Mouse (Mus musculus) induced T-regulatory cell, adult 2 months (primary cell): ENCODE measurements around the gene Lce3d.

Experiments used
- DNase-seq: peaks from one replicate; pipeline ENCODE4 v3.0.0-alpha.2; 2012; ENCODE audit warnings: low read depth

The Lce3d gene

DNA sequence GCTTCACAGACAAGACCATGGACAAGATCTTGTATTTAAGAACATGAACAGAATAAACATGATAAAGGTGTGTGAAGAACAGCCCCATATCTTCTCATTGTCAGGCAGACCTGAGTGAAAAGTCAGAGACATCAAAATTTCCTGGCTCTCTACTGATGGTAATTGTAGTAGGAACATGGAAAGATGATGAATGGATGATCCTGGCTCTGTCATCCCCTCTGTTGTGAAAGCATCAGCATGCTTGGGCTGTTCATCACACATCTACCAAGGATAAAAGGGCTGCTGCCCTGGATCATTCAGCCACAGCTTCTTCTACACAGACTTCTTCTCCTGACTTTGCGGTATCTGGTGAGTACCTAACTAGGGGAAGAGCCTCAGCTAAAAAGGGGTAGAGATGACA, at the start of gene Lce3d:
Gene Lce3d, plus strand, starts transcription at position 301 of the 400 bp plus-strand sequence.
- no peak for DNase-seq

DNA sequence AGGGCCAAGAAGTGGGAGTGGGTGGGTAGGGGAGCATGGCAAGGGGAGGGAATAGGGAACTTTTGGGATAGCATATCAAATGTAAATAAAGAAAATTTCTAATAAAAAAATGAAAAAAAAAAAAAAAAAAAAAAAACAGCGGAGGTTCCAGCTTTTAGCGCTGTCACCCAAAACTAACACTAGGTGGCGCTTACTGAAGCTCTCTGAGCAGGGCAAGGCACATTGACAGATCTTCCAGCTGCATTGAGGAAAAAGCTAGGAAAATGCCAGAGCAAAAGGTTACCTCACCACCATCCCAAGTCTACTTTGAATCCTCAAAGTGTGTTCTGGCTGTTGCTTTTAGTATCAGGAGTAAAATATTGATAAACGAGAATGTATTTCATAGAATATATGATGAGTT, 49.6 kb upstream of the Lce3d start:
- DNase-seq = peak; percentile 3

DNA sequence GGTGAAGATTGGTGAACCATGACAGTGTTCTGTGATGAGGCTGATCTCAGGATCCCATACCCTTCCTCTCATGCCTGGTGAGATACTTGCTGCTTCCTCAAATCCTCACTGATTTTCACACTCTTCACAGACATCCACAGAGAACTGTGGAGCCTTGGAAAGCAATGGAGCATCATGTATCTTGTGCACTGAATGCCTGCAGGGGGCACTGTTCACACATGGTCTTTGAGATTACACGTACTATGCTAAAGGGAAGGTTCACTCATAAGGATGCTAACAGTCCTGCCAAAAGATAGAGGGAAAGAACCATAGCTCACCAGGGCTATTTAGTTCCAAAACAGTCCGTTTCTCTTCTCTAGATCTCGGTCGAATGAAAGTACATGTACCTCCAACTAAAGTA, 36.8 kb upstream of the Lce3d start:
- no peak for DNase-seq

DNA sequence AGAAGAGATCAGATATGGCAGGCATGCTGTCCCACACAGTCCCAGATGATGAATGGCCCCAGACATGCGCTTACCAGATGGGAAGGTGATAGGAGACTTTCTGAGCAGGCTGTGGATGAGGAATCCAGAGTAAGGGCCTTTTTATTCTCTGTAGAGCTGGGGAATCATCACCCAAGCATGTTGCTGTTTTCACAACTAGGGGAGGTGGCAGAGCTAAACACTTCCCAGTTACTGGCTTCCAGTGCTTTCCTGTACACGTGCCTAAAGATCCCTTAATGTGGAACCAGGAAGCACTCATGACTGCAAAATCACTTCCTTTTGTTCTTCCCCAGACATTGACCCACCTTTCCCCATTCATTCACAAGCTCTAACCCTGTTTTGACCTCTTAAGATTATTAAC, 31.1 kb upstream of the Lce3d start, which contains the start of gene Lce3a:
Gene Lce3a, minus strand, starts transcription at position 101 of the 400 bp plus-strand sequence.
- DNase-seq = no peak

DNA sequence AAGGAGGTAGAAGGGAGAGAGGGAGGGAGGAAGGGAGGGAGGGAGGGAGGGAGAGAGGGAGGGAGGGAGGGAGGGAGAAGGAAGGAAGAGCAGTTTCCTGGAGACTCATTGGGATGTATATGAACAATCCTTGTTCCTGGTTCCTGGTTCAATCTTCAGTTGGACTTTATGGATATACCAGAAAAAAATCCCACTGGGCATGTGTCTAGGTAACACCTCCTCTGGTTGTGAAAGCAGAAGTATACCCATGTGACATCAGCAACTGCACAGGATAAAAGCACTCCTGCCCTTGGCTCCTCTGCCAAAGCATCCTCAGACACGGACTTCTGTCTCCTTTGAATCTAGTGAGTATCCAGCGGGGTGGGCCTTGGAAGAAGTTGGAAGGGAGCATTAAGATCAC, 24.5 kb upstream of the Lce3d start, which contains the start of gene Lce3b:
Gene Lce3b, plus strand, starts transcription at position 301 of the 400 bp plus-strand sequence.
- DNase-seq = no peak

DNA sequence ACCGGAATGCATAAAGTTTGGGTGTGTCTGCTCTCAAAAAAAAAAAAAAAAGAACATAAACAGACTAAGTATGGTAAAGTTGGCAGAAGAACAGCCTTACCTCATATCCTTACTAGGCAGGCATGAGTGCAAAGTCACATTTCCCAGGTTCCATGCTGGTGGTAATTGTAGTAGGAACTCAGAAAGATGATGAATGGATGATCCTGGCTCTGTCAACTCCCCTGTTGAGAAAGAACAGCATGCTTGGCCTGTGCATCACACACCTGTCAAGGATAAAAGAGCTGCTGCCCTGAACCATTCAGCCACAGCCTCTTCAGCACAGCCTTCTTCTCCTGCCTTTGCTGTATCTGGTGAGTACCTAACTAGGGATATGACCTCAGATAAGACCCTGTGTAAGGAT, 13.0 kb upstream of the Lce3d start, which contains the start of gene Lce3c:
Gene Lce3c, plus strand, starts transcription at position 301 of the 400 bp plus-strand sequence.
- no peak for DNase-seq

DNA sequence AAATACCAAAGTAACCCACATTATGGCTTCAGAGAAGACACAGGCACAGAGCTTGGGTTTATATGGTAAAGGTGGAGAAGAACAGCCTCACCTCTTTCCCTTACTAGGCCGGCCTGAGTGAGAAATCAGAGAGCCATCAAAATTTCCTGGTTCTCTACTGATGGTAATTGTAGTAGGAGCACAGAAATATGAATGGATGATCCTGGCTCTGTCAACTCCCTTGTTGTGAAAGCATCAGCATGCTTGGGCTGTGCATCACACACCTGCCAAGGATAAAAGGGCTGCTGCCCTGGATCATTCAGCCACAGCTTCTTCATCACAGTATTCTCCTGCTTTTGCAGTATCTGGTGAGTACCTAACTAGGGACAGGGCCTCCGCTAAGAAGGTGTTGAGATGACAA, 9.6 kb downstream of the Lce3d start, which contains the start of gene Lce3e:
Gene Lce3e, plus strand, starts transcription at position 301 of the 400 bp plus-strand sequence.
- DNase-seq = no peak

DNA sequence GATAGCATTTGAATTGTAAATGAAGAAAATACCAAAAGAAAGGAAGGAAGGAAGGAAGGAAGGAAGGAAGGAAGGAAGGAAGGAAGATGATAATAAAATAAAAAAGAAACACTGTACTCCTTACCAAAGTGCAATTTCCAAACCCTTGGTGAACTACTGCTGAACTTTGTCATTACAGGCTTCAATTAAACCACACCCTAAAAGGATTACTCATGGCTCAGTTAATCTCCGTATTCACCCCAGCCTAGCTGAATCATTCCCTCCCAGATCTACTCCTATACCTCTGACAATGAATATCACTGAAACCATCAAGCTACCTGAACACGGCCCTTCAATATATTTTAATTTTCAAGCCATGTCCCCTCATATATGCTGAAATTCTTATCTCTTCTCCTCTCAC, 21.3 kb downstream of the Lce3d start:
- DNase-seq = no peak

DNA sequence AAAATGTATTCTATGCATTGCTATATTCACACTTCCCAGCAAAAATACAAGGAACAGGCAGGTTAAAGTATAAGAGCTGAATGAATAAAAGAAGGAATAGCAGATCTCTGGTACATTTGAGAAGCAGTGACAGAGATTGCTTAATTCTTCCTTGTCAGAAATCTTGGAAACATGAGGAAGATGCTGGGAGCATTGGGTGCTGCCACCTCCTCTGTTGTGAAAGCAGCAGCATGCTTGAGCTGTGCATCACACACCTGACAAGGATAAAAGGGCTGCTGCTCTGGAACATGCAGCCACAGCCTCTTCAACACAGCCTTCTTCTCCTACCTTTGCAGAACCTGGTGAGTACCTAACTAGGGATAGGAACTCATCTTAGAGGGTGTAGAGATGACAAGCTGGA, 34.7 kb downstream of the Lce3d start, which contains the start of gene Lce3f:
Gene Lce3f, plus strand, starts transcription at position 301 of the 400 bp plus-strand sequence.
- DNase-seq = no peak

DNA sequence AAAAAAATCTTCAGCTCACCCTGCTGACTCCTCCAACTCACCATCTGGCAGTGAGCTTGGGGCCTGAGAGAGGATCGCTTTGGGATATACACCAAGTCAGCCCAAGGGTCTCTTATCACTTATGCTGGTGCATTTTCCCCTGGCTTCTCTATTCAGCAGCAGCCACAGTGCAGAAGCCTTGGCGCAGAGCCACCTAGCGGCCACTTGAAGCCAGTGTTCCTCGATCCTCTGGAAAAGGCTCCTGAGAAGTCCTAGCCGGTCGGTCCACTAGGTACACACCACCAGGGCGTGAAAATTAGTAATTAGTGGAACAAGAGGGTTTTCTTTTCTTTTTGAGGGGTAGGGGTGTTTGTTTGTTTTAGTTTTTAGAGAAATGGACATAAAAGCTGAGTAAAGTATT, 41.5 kb downstream of the Lce3d start:
- peak; percentile 10 for DNase-seq

DNA sequence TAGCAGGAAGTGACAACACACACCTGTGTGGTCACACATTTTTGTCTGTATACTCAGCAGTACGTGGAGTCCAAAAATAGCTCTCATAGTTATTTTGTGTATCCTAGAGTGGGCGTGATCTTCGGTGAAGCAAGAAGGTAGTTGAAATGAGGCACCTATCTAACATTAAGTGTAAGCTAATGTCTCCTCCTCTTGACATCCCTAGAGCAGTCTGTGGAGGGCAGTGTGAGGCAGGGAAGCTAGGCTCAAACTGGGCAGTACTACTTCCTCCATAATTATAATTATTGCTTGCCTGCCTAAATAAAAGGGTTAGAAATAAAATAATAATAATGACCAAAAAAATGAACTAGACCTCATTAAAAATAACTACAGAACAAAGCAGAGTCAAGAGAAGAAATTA, 43.4 kb downstream of the Lce3d start:
- DNase-seq = no peak

DNA sequence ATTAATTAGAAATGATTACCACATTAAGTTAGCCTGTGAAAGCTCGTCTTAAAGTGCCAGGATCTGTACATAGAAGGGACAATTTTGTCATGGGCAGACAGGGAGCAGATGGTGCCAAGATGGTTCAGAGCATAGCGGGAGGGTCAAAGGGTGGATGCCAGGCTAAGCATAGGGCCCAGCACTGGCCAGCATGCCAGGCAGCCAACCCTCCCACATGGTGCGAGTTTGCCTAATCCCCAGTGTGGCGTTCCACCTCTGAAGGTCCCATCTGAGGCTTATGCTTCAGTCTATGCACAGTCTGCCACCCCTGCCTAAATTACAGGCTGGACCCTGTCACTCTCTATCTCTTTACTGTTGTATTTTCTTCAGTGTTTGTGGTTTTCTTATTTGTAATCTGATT, 45.7 kb downstream of the Lce3d start:
- DNase-seq = no peak
